In genomic region chr10:86161783-86162271, GRCm38 (mm10) we compare ENCODE assay signal across 11 mouse cellular contexts.
A peak's percentile ranks its signal among the peaks of the same experiment; 100 is the strongest.
DNase-seq lines count a peak whose midpoint lies in the region; ATAC-seq and TF ChIP-seq lines count a peak whose summit lies in the region.
"Had no signal": no experiment of that assay in that cellular context is flagged by ENCODE, and none has a peak within 500 bp of the region (broad histone marks: within the 10 kb centered on the region; RNA-seq: fewer than 3 reads in every experiment).

No protein-coding gene starts in this region.

- no peak for ATAC-seq in kidney, embryonic 16.5 days (ENCODE audit: low FRiP score, low TSS enrichment)
- ATAC-seq in liver, embryonic 14.5 days (ENCODE audit: insufficient read depth) = peak; percentile 75
- ATAC-seq in cerebellum, adult (ENCODE audit: insufficient number of reproducible peaks, low FRiP score, low TSS enrichment) = no peak
- ATAC-seq: CD4-positive, CD25-positive, alpha-beta regulatory T cell, adult 4 months had no signal

- no peak for TF ChIP-seq CTCF in liver, embryonic 14.5 days (IDR thresholded peaks at IDR 0.05; ENCODE audit: low read depth)

- no peaks in the 10 kb centered on the region for H3K36me3 ChIP-seq in kidney, embryonic 16.5 days (ENCODE audit: insufficient read depth, low read length)
- no peaks in the 10 kb centered on the region for H3K36me3 ChIP-seq in liver, embryonic 14.5 days (replicated peaks; ENCODE audit: control insufficient read depth, insufficient read depth, low read depth)

- no peaks in the 10 kb centered on the region for H3K27me3 ChIP-seq in kidney, embryonic 16.5 days (ENCODE audit: insufficient read depth, low read length)
- no peaks in the 10 kb centered on the region for H3K27me3 ChIP-seq in liver, embryonic 14.5 days (ENCODE audit: control insufficient read depth, insufficient read depth, low read length)

- no peaks in the 10 kb centered on the region for H3K9me3 ChIP-seq in kidney, embryonic 16.5 days (ENCODE audit: low read length)
- no peaks in the 10 kb centered on the region for H3K9me3 ChIP-seq in liver, embryonic 14.5 days (ENCODE audit: control insufficient read depth, low read length)

- TF ChIP-seq EP300 in liver, embryonic 14.5 days (IDR thresholded peaks at IDR 0.05; ENCODE audit: low read depth) = no peak

- no peak overlapping the region for H3K27ac ChIP-seq in kidney, embryonic 16.5 days (ENCODE audit: low read length)
- no peak overlapping the region for H3K27ac ChIP-seq in liver, embryonic 14.5 days
- H3K27ac ChIP-seq: macrophage had no signal

- H3K4me1 ChIP-seq in kidney, embryonic 16.5 days (ENCODE audit: insufficient read depth, low read length) = peaks cover 20% of the 10 kb centered on the region
- H3K4me1 ChIP-seq in liver, embryonic 14.5 days (replicated peaks; ENCODE audit: control insufficient read depth in 2 of 2, insufficient read depth in 2 of 2, low read length in 1 of 2) = peaks cover 0 to 11% of the 10 kb centered on the region in 2 experiments; a peak in 2 of 4 replicates

- intact Hi-C loops in heart, postnatal 25 days (cut with DNase I) = loop anchor here (5.0 kb wide), 1 partner anchor 85 kb away; no protein-coding TSS in a partner anchor
- intact Hi-C loops in gastrocnemius, postnatal 14 days (cut with DNase I; ENCODE audit: low total_unique reads) = no loop called here

- 48% methylated on average over 6 of the region's 6 CpGs for WGBS in kidney, embryonic 16.5 days
- WGBS in liver, embryonic 14.5 days (ENCODE audit: insufficient replicate concordance) = 17% methylated on average over 6 of the region's 6 CpGs

- DNase-seq in kidney, adult 18-20 months = peak; percentile 52
- peak; percentile 64 for DNase-seq in adrenal gland, postnatal 14 days
- DNase-seq in heart, postnatal 25 days (ENCODE audit: low spot score) = peak; percentile 21
- no peak for DNase-seq in liver, embryonic 14.5 days (ENCODE audit: low read depth in 3 of 3, low spot score in 3 of 3)
- DNase-seq in layer of hippocampus, adult 11-12 months (ENCODE audit: low spot score) = no peak
- no peak for DNase-seq in gastrocnemius, postnatal 14 days
- DNase-seq: retina, postnatal 1 day had no signal

- H3K4me3 ChIP-seq in kidney, embryonic 16.5 days (ENCODE audit: low read length) = no peak overlapping the region
- H3K4me3 ChIP-seq in liver, embryonic 14.5 days (ENCODE audit: insufficient read depth in 1 of 2, low read depth in 2 of 2, low read length in 2 of 2) = no peak overlapping the region

- no peak overlapping the region for H3K4me2 ChIP-seq in kidney, embryonic 16.5 days (replicated peaks; ENCODE audit: low read depth, low read length)
- H3K4me2 ChIP-seq in liver, embryonic 14.5 days (ENCODE audit: low read depth) = no peak overlapping the region

- H3K9ac ChIP-seq in kidney, embryonic 16.5 days (replicated peaks; ENCODE audit: low read length) = no peak overlapping the region
- no peak overlapping the region for H3K9ac ChIP-seq in liver, embryonic 14.5 days (replicated peaks)

Comparison
In these comparisons a context has a peak if more than half of its experiments do, and no peak if none do; other contexts are left out.
1. DNase-seq: peak in kidney, adult 18-20 months (single experiment), adrenal gland, postnatal 14 days (single experiment) and heart, postnatal 25 days (single experiment); none in liver, embryonic 14.5 days (0 of 3), layer of hippocampus, adult 11-12 months (single experiment) and gastrocnemius, postnatal 14 days (single experiment).